Mouse (Mus musculus) neural tube, embryonic 14.5 days (tissue): Measurements from ENCODE around the gene Pnpo. TPM values are rescaled to one million over a fixed set of nuclear protein-coding genes. Genes with fewer than 3 reads are reported as not detected.

Experiments
- ATAC-seq: fragments of 200-750 bp; cut with Nextera tagmentation; 2 replicates; pipeline ENCODE4 v1.8.0; 2017; ENCODE audit warnings: low read depth, mild to moderate bottlenecking, moderate TSS enrichment, moderate library complexity
- H3K27ac ChIP-seq: fragments of 300-500 bp; sonication (generic); 2 replicates; pipeline ENCODE4 v1.5.1; 2014; ENCODE audit warnings: low read depth, mild to moderate bottlenecking, control low read depth, low read length, moderate library complexity, mixed read lengths
- H3K27me3 ChIP-seq: fragments of 300-500 bp; sonication (generic); 2 replicates; pipeline ENCODE4 v1.6.1; 2014; ENCODE audit warnings: low read length; ENCODE audit not compliant: control insufficient read depth, insufficient read depth
- H3K36me3 ChIP-seq: fragments of 300-500 bp; sonication (generic); 2 replicates; pipeline ENCODE4 v1.6.1; 2014; ENCODE audit warnings: low read length, mixed read lengths; ENCODE audit not compliant: control insufficient read depth, insufficient read depth
- H3K4me1 ChIP-seq: fragments of 300-500 bp; sonication (generic); 2 replicates; pipeline ENCODE4 v1.6.1; 2014; ENCODE audit warnings: low read length; ENCODE audit not compliant: control insufficient read depth, insufficient read depth
- H3K4me2 ChIP-seq: fragments of 300-500 bp; sonication (generic); 2 replicates; pipeline ENCODE4 v1.6.1; 2014; ENCODE audit warnings: mild to moderate bottlenecking, low read depth, low read length, control low read depth
- H3K4me3 ChIP-seq: fragments of 300-500 bp; sonication (generic); 2 replicates; pipeline ENCODE4 v1.5.1; 2014; ENCODE audit warnings: low read depth, low read length, control low read depth, mixed read lengths
- H3K9ac ChIP-seq: fragments of 300-500 bp; sonication (generic); replicated peaks from 2 replicates; pipeline ENCODE4 v1.6.1; 2014; ENCODE audit warnings: low read depth, mild to moderate bottlenecking, control low read depth, low read length, mixed read lengths
- H3K9me3 ChIP-seq: fragments of 300-500 bp; sonication (generic); 2 replicates; pipeline ENCODE4 v1.6.1; 2016; ENCODE audit warnings: low read length; ENCODE audit not compliant: control insufficient read depth
- WGBS: fragments of 180-500 bp; shearing (Covaris S2); extraction: QIAGEN DNeasy Blood & Tissue Kit; methylation state at CpG from one replicate; pipeline ENCODE4 v1.1.7; 2014; 5-methylcytosine and 5-hydroxymethylcytosine counted together
- polyA plus RNA-seq: library from polyadenylated mRNA; unstranded; fragments of >200 nt; fragmentation: Nextera tagmentation; extraction: Ambion mirVana; gene quantifications from 2 replicates; pipeline ENCODE4 v1.2.1, GENCODE M21; 2014

Gene Pnpo
- polyA plus RNA-seq, 1 experiment from 2014 or later, result 23.4 TPM

DNA sequence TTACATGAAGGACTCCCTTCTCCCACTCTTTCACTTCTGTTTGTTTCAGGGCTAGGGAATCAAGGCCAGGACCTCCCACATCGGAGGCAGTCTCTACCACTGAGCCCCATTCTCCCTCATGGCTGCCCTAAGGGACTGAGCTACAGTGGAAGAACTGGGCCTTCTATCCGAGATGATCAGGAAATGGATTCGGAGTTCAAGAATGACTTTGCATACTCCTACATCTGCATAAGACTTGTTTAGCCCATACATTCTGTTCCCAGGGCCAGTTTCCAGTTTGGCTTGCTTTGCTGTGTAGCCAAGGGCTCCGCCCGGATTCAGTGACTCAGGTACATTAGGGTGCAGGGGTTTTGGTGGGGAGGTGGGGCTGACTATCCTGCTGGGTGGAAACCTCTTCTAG is 36.2 kb upstream of the Pnpo start:
- H3K9me3 ChIP-seq, result no peaks in the 10 kb centered on the region
- H3K27ac ChIP-seq, result no peak overlapping the region
- H3K36me3 ChIP-seq, result no peaks in the 10 kb centered on the region
- no peak overlapping the region for H3K4me2 ChIP-seq
- H3K9ac ChIP-seq, result no peak overlapping the region
- H3K4me3 ChIP-seq, result no peak overlapping the region
- WGBS, result 83% methylated on average over 5 of the region's 5 CpGs
- H3K27me3 ChIP-seq, result no peaks in the 10 kb centered on the region
- ATAC-seq, result no peak
- H3K4me1 ChIP-seq, result peaks cover 18% of the 10 kb centered on the region

DNA sequence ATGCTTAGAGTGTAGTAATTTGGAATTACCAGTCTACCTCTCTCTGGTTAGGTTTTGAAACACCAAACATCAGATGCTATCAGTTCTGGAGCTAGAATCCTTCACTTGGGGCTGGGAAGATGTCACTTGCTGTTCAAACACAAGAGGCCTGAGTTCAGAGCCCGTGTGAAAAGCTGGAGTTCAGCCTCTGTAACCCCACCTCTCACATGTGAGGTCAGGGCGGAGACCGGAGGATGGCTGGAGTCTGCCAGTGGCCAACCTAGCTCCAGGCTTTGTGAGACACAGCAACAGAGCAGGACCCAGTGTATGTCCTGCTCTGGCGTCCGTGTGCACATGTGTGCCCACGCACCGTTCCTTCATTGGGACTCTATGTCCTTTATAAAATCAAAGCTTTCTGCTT is 35.5 kb upstream of the Pnpo start:
- no peak for ATAC-seq
- no peaks in the 10 kb centered on the region for H3K27me3 ChIP-seq
- 88% methylated on average over 7 of the region's 7 CpGs for WGBS

DNA sequence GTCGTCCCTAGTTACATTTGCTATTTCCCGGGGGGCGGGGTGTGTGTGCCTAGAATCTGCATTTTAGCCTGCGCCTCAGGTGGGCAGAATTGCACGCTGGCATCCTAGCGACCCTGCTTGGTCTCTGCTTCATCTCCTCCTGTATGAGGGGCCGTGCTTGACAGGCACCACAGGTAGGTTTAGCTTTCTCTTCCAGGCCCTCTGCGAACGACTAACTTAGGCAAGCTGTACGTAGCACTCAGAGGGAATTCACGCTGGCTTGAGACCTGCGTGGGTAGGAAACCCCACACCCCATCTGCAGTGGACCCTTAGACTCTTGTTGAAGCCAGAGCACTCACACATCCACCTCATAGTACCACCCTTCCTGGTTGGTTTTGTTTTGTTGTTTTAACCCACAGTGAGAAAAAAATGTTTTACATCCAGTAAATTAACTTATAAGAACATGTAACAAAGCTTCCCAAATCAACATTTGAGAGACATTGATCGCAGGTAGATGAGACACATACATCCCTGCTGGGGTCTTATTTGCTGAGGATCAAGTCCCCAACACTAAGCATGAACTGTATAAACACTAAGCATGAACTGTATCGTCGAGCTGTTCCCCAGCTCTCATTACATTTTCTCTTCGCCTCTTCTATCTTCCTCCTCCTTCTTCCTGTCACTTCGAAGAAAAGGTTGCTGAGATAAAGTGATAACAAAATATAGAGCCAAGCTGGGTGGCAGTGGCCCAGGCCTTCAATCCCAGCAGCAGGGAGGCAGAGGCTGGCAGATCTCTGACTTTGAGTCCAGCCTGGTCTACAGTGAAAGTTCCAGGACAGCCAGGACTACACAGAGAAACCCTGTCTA is 34.8 kb upstream of the Pnpo start:
- H3K36me3 ChIP-seq, result no peaks in the 10 kb centered on the region
- H3K4me1 ChIP-seq, result peaks cover 18% of the 10 kb centered on the region
- H3K27ac ChIP-seq, result peak overlapping the region; percentile 84
- no peak for ATAC-seq
- H3K27me3 ChIP-seq, result no peaks in the 10 kb centered on the region
- peak overlapping the region; percentile 79 for H3K4me2 ChIP-seq
- H3K9me3 ChIP-seq, result no peaks in the 10 kb centered on the region
- peak overlapping the region; percentile 55 for H3K4me3 ChIP-seq
- peak overlapping the region; percentile 74 for H3K9ac ChIP-seq
- WGBS, result 37% methylated on average over 17 of the region's 17 CpGs

More for the DNA sequence above, 35.5 kb upstream of the Pnpo start:
- H3K36me3 ChIP-seq, result no peaks in the 10 kb centered on the region
- no peak overlapping the region for H3K9ac ChIP-seq
- no peaks in the 10 kb centered on the region for H3K9me3 ChIP-seq
- no peak overlapping the region for H3K27ac ChIP-seq
- no peak overlapping the region for H3K4me3 ChIP-seq
- peaks cover 18% of the 10 kb centered on the region for H3K4me1 ChIP-seq
- no peak overlapping the region for H3K4me2 ChIP-seq

DNA sequence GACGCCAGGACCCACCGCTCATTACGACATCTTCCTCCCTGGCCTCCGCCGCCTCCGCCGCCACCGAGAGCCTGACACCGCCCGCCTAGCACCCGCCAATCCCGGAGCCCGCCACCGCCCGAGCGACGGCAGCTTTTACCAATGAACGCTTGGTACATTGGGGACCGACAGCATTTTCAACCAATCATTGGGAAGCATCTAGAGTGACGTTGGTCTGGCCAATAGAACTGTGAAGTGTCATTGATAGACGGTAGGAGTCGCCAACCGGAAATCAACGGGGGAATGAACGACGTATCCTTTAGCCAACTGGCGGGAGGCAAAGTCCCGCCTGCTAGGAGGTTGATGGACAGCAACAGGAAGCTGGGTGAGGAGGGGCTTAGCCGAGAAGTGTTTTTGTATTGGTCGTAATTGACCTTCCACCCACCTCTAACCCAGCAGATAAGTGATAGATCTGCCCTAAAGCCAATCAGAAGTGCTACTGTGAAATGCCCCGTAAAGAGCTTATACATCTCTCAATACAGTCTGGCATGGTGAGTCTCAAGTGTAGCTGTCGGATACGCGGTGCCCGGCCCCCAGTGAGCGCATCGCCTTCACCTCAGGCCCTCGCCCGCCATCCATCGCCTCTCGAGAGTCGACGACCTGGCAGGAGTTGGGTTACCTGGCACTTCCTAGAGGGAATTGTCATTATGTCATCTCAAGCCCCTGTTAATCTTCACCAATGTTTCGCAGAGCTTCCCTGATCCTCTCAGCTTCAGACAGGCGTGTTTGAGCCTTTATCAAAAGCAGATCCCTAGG is 34.0 kb upstream of the Pnpo start:
- Histone ChIP-seq H3K9me3 (no peaks in the 10 kb centered on the region), H3K4me1 (peaks cover 20% of the 10 kb centered on the region), H3K27me3 (no peaks in the 10 kb centered on the region), H3K27ac (peak overlapping the region; percentile 98), H3K36me3 (no peaks in the 10 kb centered on the region), H3K4me3 (peak overlapping the region; percentile 85), H3K9ac (peak overlapping the region; percentile 95), H3K4me2 (peak overlapping the region; percentile 79)
- WGBS, result under 1% methylated on average over 45 of the region's 45 CpGs
- peak; percentile 97 for ATAC-seq

DNA sequence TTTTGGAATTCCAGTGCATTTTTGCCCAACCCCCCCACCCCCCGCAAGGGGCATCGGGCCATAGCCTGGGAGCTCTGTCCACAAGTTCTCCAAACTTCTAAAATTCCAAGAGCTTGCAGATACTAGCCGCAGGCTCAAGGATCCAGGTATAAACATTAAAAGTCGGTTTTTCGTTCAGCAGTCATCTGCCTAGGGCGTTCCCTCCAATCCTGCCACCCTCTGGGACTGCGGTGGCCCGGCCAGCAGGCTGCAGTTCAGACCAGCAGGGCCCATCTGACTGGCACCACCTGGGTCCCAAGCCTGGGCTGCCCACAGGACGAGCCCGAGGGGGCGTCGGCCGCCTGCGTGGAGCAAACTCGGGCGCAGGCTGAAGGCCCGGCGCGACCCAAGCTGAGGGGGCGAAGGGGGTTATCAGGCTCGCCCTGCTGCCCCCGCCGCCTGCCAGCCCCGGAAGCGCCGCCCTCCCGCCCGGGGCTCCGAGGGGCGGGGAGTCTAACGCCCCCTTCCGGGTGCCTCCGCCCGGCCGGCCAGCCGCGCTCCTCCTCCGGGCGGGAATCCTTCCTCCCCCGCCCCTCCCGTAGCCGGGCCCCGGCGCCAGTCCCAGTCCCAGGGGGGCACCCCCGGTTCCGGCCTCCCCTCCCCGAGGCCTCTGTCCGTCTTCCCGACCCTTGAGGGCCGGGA is 33.3 kb upstream of the Pnpo start:
- peak overlapping the region; percentile 95 for H3K9ac ChIP-seq
- H3K27ac ChIP-seq, result peak overlapping the region; percentile 98
- peaks cover 25% of the 10 kb centered on the region for H3K4me1 ChIP-seq
- peak overlapping the region; percentile 65 for H3K4me2 ChIP-seq
- no peaks in the 10 kb centered on the region for H3K36me3 ChIP-seq
- 1% methylated on average over 38 of the region's 50 CpGs for WGBS
- ATAC-seq, result peak; percentile 74
- no peaks in the 10 kb centered on the region for H3K27me3 ChIP-seq
- peak overlapping the region; percentile 85 for H3K4me3 ChIP-seq
- H3K9me3 ChIP-seq, result no peaks in the 10 kb centered on the region

DNA sequence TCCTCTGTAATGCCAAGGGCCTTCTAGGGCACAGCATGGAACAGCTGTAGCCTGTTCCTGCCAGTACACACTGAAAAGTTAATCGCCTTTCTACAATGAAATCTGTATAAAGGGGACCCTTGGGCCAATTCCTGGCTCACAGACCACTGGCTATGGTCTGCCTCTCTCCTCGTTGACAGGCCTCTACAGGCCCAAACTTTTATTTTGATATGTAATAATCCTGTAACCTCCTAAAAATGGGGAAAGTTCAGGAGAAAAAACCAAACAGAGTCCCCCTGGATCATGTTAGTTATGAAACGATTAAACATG is 32.5 kb upstream of the Pnpo start:
- 43% methylated on average over 3 of the region's 3 CpGs for WGBS
- no peaks in the 10 kb centered on the region for H3K9me3 ChIP-seq
- no peaks in the 10 kb centered on the region for H3K27me3 ChIP-seq
- H3K9ac ChIP-seq, result peak overlapping the region; percentile 95
- H3K27ac ChIP-seq, result peak overlapping the region; percentile 98
- H3K4me1 ChIP-seq, result peaks cover 25% of the 10 kb centered on the region
- H3K4me3 ChIP-seq, result peak overlapping the region; percentile 85
- H3K36me3 ChIP-seq, result no peaks in the 10 kb centered on the region
- ATAC-seq, result no peak
- H3K4me2 ChIP-seq, result peak overlapping the region; percentile 65

DNA sequence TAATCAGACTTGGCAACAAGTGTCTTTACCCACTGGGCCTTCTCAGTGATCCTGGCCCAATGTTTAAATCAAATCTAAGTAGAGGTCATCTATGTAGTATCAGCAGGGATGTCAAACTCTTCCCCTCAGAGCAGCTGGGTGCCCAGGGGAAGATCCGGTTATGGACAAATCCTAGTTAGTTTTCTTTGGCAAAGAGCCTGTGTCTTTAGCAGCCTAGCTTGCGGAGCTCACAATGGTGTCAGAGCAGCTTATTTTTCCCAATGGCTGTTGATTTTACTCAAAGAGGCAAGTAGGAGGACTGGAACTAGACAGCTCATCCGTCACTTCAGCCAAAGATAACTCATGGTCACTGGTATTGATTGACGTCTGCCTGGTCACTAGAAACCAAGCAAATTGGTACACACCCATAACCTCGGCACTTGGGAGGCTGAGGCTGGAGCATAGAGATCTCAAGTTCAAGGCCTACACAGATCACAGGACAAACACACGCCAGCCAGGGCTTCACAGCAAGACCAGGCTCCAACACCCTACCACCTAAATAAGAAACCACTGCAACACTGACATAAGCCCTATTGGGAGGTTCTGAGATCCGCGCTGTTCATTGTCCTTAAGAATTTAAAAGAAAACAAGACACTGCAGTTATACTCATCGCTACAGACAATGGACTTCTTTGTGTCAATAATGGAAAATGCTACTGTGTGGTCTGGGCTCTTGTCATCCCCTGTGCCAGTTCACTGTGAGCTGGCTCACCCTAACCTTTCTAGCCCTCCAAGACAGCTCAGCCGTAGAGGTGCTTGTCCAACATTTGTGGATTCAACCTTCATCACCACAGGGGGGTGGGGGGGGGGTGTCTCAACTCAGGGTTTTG is 32.0 kb upstream of the Pnpo start:
- H3K36me3 ChIP-seq, result no peaks in the 10 kb centered on the region
- no peak for ATAC-seq
- no peaks in the 10 kb centered on the region for H3K9me3 ChIP-seq
- H3K27ac ChIP-seq, result peak overlapping the region; percentile 98
- H3K4me1 ChIP-seq, result peaks cover 25% of the 10 kb centered on the region
- H3K4me2 ChIP-seq, result peak overlapping the region; percentile 65
- peak overlapping the region; percentile 95 for H3K9ac ChIP-seq
- H3K27me3 ChIP-seq, result no peaks in the 10 kb centered on the region
- 77% methylated on average over 10 of the region's 10 CpGs for WGBS
- peak overlapping the region; percentile 85 for H3K4me3 ChIP-seq

DNA sequence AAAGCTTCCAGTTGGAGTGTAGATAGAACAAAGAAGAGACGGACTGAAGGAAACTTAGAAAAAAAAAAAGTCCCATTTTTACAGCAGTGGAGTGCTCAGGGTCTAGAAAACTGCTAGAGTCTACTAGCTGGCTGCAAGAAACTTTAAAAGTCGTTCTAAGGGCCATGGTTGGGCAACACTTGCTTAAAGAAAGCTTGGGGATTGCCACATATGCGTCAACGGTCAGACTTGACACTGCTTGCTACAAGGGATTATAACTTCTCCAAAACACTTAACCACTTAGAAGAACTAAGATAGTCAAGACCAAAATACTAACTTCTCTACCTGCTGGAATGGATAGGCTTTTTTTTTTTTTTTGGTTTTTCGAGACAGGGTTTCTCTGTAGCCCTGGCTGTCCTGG is 31.0 kb upstream of the Pnpo start:
- Histone ChIP-seq H3K9ac (no peak overlapping the region), H3K4me3 (no peak overlapping the region), H3K36me3 (no peaks in the 10 kb centered on the region), H3K4me1 (peaks cover 25% of the 10 kb centered on the region), H3K27me3 (no peaks in the 10 kb centered on the region), H3K9me3 (no peaks in the 10 kb centered on the region), H3K27ac (no peak overlapping the region), H3K4me2 (no peak overlapping the region)
- WGBS, result 93% methylated on average over 5 of the region's 5 CpGs
- no peak for ATAC-seq
